Mouse (Mus musculus) spleen, adult 2 months (tissue): ENCODE data around the gene Lyst.

Experiments used
- CTCF ChIP-seq: fragments of 200-500 bp; IDR thresholded peaks from 2 replicates; pipeline ENCODE4 v1.5.1; 2011; ENCODE audit warnings: mild to moderate bottlenecking, inconsistent platforms; ENCODE audit not compliant: insufficient read depth, insufficient read length, insufficient replicate concordance; ENCODE audit errors: extremely low read depth
- POLR2A ChIP-seq: fragments of 200-500 bp; IDR thresholded peaks from 2 replicates; pipeline ENCODE4 v1.6.1; 2011; ENCODE audit warnings: low read depth, low read length, inconsistent platforms

GRCm38 (mm10) chr13:13780271-13780670 is 190.1 kb downstream of the Lyst start:
- TF ChIP-seq CTCF (no peak), POLR2A (no peak)
